Mouse (Mus musculus) kidney, adult 2 months (tissue): Measurements from ENCODE around the gene Klhl18. TPM values are rescaled to one million over a fixed set of nuclear protein-coding genes. Genes with fewer than 3 reads are reported as not detected.

ENCODE experiments used
- DNase-seq: peaks from one replicate; pipeline ENCODE4 v3.0.0; 2021
- H3K27ac ChIP-seq: fragments of 200-500 bp; 2 replicates; pipeline ENCODE4 v1.5.1; 2012; ENCODE audit warnings: low read depth, low read length, control low read depth, inconsistent platforms; ENCODE audit not compliant: insufficient read depth
- H3K27me3 ChIP-seq: fragments of 200-500 bp; replicated peaks from 2 replicates; pipeline ENCODE4 v1.6.1; 2012; ENCODE audit warnings: mild to moderate bottlenecking, moderate library complexity, low read length, inconsistent platforms; ENCODE audit not compliant: control insufficient read depth, insufficient read depth
- H3K36me3 ChIP-seq: fragments of 200-500 bp; 2 replicates; pipeline ENCODE4 v1.6.1; 2012; ENCODE audit warnings: mild to moderate bottlenecking, moderate library complexity, low read length, inconsistent platforms; ENCODE audit not compliant: control insufficient read depth, insufficient read depth
- H3K4me1 ChIP-seq: fragments of 200-500 bp; 2 replicates; pipeline ENCODE4 v1.6.1; 2011; ENCODE audit warnings: low read length; ENCODE audit not compliant: control insufficient read depth, insufficient read depth
- H3K4me3 ChIP-seq: fragments of 200-500 bp; 2 replicates; pipeline ENCODE4 v1.5.1; 2011; ENCODE audit warnings: mild to moderate bottlenecking, low read depth, low read length, control low read depth; ENCODE audit not compliant: insufficient read depth
- CTCF ChIP-seq: fragments of 200-500 bp; conservative IDR thresholded peaks from 2 replicates; pipeline ENCODE4 v1.5.1; 2011; ENCODE audit warnings: low read depth, mild to moderate bottlenecking, control low read depth, low read length, moderate library complexity, mixed read lengths; ENCODE audit not compliant: insufficient read depth, insufficient read length
- POLR2A ChIP-seq: fragments of 200-500 bp; IDR thresholded peaks from one replicate; pipeline ENCODE4 v1.6.1; 2011; ENCODE audit warnings: low read depth, low read length, control low read depth
- WGBS: fragments of 180-500 bp; shearing (Covaris S2); methylation state at CpG from one replicate; pipeline ENCODE4 v1.1.7; 2018; 5-methylcytosine and 5-hydroxymethylcytosine counted together
- polyA plus RNA-seq: library from polyadenylated mRNA; depleted of rRNA; stranded (reverse); fragments of >200 nt; gene quantifications from 2 replicates; pipeline ENCODE4 v1.2.3, GENCODE M21; 2012

The Klhl18 gene
- polyA plus RNA-seq, 1 experiment: 17.8 TPM

- Histone ChIP-seq H3K36me3 (no peaks in the 10 kb centered on the region), H3K4me3 (no peak overlapping the region), H3K27ac (no peak overlapping the region), H3K4me1 (no peaks in the 10 kb centered on the region), H3K27me3 (no peaks in the 10 kb centered on the region)
- DNase-seq: peak; percentile 77
- 65% methylated on average over 6 of the region's 6 CpGs for whole genome bisulfite sequencing
- TF ChIP-seq CTCF (no peak), POLR2A (no peak)
Measured at GRCm38 (mm10) chr9:110465336-110465735, 11.2 kb downstream of the Klhl18 start.

- DNase-seq: no peak
- H3K27ac ChIP-seq: no peak overlapping the region
- H3K36me3 ChIP-seq: no peaks in the 10 kb centered on the region
- no peak overlapping the region for H3K4me3 ChIP-seq
- no peaks in the 10 kb centered on the region for H3K27me3 ChIP-seq
- 92% methylated on average over 6 of the region's 6 CpGs for WGBS
- H3K4me1 ChIP-seq: no peaks in the 10 kb centered on the region
- no peak for TF ChIP-seq CTCF
- no peak for TF ChIP-seq POLR2A
Measured at GRCm38 (mm10) chr9:110463983-110464591, 12.4 kb downstream of the Klhl18 start.

GRCm38 (mm10) chr9:110462321-110462720 is 14.2 kb downstream of the Klhl18 start:
- Histone ChIP-seq H3K36me3 (no peaks in the 10 kb centered on the region), H3K27ac (no peak overlapping the region), H3K4me3 (no peak overlapping the region), H3K27me3 (no peaks in the 10 kb centered on the region), H3K4me1 (no peaks in the 10 kb centered on the region)
- DNase-seq: no peak
- TF ChIP-seq POLR2A (no peak), CTCF (no peak)
- 84% methylated on average over 7 of the region's 7 CpGs for WGBS

- Histone ChIP-seq H3K36me3 (no peaks in the 10 kb centered on the region), H3K4me1 (no peaks in the 10 kb centered on the region), H3K4me3 (no peak overlapping the region), H3K27me3 (no peaks in the 10 kb centered on the region), H3K27ac (no peak overlapping the region)
- no peak for TF ChIP-seq CTCF
- no peak for TF ChIP-seq POLR2A
- WGBS: 87% methylated on average over 18 of the region's 18 CpGs
- DNase-seq: no peak
Measured at GRCm38 (mm10) chr9:110460884-110461815, 15.3 kb downstream of the Klhl18 start.

GRCm38 (mm10) chr9:110459145-110459727 is 17.3 kb downstream of the Klhl18 start:
- peak; percentile 42 for DNase-seq
- H3K27ac ChIP-seq: 0 out of 2 replicates have a peak overlapping the region, but pooled peaks have one; percentile 14
- H3K4me3 ChIP-seq: no peak overlapping the region
- WGBS: 38% methylated on average over 2 of the region's 2 CpGs
- H3K27me3 ChIP-seq: no peaks in the 10 kb centered on the region
- TF ChIP-seq POLR2A (no peak), CTCF (no peak)
- H3K4me1 ChIP-seq: no peaks in the 10 kb centered on the region
- no peaks in the 10 kb centered on the region for H3K36me3 ChIP-seq

GRCm38 (mm10) chr9:110457926-110458325 is 18.6 kb downstream of the Klhl18 start:
- TF ChIP-seq CTCF: no peak
- no peak for TF ChIP-seq POLR2A
- no peak overlapping the region for H3K27ac ChIP-seq

GRCm38 (mm10) chr9:110452523-110452922 is 24.0 kb downstream of the Klhl18 start:
- H3K4me3 ChIP-seq: no peak overlapping the region
- TF ChIP-seq CTCF (no peak), POLR2A (no peak)
- no peaks in the 10 kb centered on the region for H3K36me3 ChIP-seq
- no peak overlapping the region for H3K27ac ChIP-seq
- H3K27me3 ChIP-seq: no peaks in the 10 kb centered on the region
- no peak for DNase-seq
- no peaks in the 10 kb centered on the region for H3K4me1 ChIP-seq
- WGBS: 69% methylated on average over 3 of the region's 3 CpGs

More at GRCm38 (mm10) chr9:110457926-110458325, 18.6 kb downstream of the Klhl18 start:
- Histone ChIP-seq H3K4me1 (no peaks in the 10 kb centered on the region), H3K27me3 (no peaks in the 10 kb centered on the region), H3K4me3 (no peak overlapping the region), H3K36me3 (no peaks in the 10 kb centered on the region)
- DNase-seq: no peak
- 92% methylated on average over 3 of the region's 3 CpGs for WGBS
